Mouse (Mus musculus) frontal cortex, postnatal 10 days (tissue): ENCODE measurements at regions not wholly inside any gene's neighbourhood (a gene's known extent, or its start where the extent isn't known, plus 50 kb on each side); places are given as distances from the start of the nearest gene placed in this dataset.

Experiments used
- DNase-seq, 2 experiments: peaks; one replicate each; pipeline ENCODE4 v3.0.0; 2022; ENCODE audit warnings: low spot score in 2 of 2, mixed read lengths in 1 of 2

GRCm38 (mm10) chr14:80479918-80480317 lies 496.0 kb downstream of the Olfm4 start:
- no peak for DNase-seq

DNA sequence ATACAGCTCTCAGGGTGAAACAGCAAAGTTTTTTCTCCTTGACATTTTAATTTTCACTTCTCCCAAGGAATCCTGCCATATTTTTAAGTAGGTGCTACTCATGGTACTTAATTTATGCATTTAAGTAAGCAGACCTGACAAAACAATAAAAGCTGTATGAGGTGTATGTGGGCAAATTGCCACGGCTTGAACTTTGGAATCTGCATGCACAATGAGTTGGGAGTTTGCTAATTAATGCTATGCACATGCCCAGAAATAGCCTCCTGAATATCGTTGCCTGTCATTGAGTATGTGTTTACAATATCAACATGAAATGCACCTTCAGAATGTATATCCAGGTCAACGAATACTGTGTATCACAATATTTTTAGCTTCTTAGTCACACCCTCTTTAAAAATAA lies 498.9 kb downstream of the Olfm4 start:
- DNase-seq = no peak

GRCm38 (mm10) chr14:80484256-80484655 lies 500.4 kb downstream of the Olfm4 start:
- no peak for DNase-seq

DNA sequence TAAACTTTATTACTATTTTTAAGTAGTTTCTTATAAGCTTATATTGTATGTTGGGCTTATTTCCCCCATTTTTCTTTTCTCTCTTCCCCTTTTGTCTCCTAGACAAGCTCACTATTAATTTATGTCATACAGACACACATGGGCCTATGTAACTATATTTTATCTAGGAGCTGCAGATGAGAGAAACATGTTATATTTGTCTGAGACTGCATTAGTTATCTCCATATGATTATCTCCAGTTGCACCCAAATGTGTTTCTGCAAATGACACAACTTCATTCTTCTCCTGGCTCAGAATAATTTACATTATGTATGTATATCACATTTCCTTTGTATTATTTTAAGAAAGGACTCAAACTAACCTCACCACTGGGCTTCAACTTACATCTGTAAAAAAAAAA lies 501.3 kb downstream of the Olfm4 start:
- no peak for DNase-seq

GRCm38 (mm10) chr14:80486605-80487004 lies 502.7 kb downstream of the Olfm4 start:
- no peak for DNase-seq

DNA sequence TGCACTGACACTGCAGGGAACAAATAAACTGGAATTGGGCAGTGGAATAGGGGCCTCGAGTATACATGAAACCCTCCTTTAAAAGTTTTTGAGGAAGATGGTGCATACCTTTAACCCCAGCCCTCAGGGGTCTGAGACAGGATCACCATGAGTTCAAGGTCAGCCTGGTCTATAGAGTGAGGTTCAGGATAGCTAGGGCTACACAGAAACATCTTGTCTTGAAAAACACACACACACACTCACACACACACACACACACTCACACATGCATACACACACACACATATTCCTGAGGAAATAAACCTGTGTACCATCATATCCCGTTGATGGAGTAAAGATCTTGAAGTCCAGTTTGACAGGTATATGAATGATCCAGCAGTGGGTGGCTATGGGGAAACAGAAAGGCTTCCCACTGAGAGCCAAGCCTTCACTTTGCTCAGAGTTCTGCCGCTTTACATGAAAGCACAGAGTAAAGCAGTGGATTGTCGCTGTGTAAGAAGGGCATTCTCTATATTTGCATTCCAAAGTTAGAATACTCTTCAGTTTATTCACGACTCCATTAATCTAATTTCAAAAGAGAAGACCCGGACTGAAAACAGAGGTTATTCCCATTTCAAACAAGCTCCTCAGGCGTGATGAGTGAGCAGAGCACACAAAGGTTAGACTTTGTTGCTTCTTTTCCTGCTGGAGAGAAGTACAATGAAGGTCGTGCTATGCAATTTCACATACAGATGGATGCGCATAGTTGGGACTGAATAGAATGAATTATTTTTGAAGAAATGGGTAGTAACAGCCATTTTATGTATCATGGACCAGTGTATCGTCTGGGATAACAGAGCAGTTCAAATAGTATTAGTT lies 508.4 kb downstream of the Olfm4 start:
- DNase-seq = no peak

DNA sequence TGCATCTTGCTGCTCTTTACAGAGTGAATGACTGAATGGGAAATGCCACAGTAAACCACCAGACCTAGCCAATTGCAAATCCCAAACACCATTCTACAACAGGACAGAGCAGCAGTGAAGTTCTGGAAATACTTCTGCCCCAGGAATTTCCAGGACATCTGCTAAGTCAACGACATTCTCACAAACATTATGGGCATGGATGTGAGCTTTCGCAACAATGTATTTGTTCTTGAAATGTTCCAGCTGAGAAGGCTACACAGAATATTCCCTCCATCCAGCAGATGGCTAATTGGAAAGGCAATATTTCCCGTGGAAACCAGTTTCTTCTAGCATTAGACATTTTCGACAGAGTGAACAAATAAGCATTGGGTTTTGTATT lies 509.0 kb downstream of the Olfm4 start:
- DNase-seq = no peak

GRCm38 (mm10) chr14:80504351-80504750 lies 520.5 kb downstream of the Olfm4 start:
- DNase-seq = no peak

- no peak for DNase-seq
Measured at GRCm38 (mm10) chr14:80516626-80517025, 532.7 kb downstream of the Olfm4 start.

DNA sequence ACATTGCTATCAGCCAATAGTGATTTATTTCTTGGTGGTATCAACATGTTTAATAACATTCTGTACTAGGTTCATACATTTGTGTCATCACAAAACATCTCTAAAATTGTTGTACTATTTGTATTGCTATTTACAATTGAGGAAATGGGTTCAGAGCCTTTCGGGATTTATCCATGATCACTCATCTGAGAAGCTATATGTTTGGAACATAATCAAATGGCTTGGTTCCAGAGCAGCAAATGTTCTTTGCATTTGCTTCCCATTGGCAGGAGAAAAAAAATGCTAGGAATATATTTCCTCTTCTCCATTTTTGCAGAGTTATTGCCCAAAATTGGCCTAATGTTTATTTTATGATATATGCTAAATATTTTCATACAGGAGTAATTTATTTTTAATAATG lies 537.3 kb downstream of the Olfm4 start:
- no peak for DNase-seq

GRCm38 (mm10) chr14:80521631-80522030 lies 537.8 kb downstream of the Olfm4 start:
- no peak for DNase-seq

DNA sequence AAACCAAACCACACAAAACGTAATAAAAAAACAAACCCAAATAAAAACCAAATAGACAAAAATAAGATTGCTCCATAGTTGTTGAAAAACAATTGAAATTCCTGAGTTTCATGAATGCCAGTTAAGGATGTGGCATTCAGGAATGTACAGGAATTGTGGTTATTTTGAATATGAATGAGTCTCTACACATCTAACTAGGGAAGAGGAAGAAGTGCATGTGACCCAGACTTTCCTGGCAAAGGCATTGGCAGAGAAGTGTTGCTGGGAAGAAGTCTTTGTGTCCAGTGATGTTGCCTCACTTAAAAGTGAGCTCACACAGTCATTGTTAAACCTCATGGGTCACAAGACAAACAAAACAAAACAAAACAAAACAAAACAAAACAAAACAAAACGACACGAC lies 538.7 kb downstream of the Olfm4 start:
- no peak for DNase-seq

- DNase-seq = no peak
Measured at GRCm38 (mm10) chr14:80528419-80529028, 544.6 kb downstream of the Olfm4 start.

GRCm38 (mm10) chr14:80536044-80536745 lies 552.3 kb downstream of the Olfm4 start:
- no peak for DNase-seq

GRCm38 (mm10) chr14:80559950-80560349 lies 576.1 kb downstream of the Olfm4 start:
- no peak for DNase-seq
